Mouse (Mus musculus): ENCODE measurements at regions not wholly inside any gene's neighbourhood (a gene's known extent, or its start where the extent isn't known, plus 50 kb on each side); places are given as distances from the start of the nearest gene placed in this dataset.

- TF ChIP-seq GATA1 (IDR thresholded peaks at IDR 0.05; ENCODE audit: low read length) = no peak
- TF ChIP-seq TAL1 (IDR thresholded peaks at IDR 0.05; ENCODE audit: low read length) = no peak
Measured at GRCm38 (mm10) chr2:75119599-75119998, 294.0 kb downstream of the Mtx2 start.

Measured in erythroblast, embryonic 14.5 days (primary cell).